ENCODE assay signal across 7 mouse cellular contexts in the genomic region with DNA sequence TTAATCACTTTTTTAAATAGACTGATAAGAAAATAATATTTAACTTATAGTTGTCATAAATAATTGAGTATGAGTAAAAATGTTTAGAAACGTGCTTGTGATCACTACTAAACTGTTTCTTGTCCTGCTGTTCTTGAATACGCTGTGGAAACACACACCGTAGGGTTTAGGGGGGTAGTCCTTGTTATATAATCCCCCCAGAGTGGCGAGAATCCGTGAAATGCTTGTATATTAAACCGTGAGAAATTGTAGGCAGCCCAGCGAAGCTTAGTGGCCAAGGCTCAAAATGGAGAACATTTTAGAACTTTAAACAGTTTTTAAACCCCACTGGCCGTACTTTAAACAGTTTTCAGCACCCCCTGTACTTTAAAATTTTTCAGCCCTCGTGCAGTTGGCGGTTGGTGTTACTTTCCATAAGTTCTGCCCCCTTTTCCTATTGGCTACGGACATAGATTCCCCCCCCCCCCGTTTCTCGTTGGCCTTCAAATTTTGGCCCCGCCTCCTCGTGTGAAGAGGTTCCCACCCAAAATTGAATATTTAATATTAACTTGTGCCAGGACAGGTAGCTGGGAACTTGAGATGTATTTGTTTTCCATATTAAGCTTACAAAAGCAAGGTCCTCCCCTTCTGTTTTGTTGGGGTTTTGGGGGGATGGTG. TPM values are rescaled to one million over a fixed set of nuclear protein-coding genes. Genes with fewer than 3 reads are reported as not detected.
A peak's percentile ranks its signal among the peaks of the same experiment; 100 is the strongest.
DNase-seq lines count a peak whose midpoint lies in the region; ATAC-seq and TF ChIP-seq lines count a peak whose summit lies in the region.

No protein-coding gene starts in this region.

- H3K9ac ChIP-seq in heart, postnatal 0 days (replicated peaks; ENCODE audit: low read depth, low read length), result no peak overlapping the region

- peak overlapping the region; percentile 61 for H3K4me3 ChIP-seq in embryonic facial prominence, embryonic 10.5 days
- H3K4me3 ChIP-seq in heart, postnatal 0 days (ENCODE audit: low read depth, low read length), result peak overlapping the region; percentile 61
- H3K4me3 ChIP-seq in testis, adult 2 months (ENCODE audit: control insufficient read depth, low read depth, low read length), result peak overlapping the region; percentile 92

- TF ChIP-seq EP300 in heart, postnatal 0 days (IDR thresholded peaks at IDR 0.05; ENCODE audit: low read depth), result no peak

- H3K27me3 ChIP-seq in embryonic facial prominence, embryonic 10.5 days (replicated peaks; ENCODE audit: low read depth, poor library complexity, severe bottlenecking), result peaks cover 8% of the 10 kb centered on the region
- no peaks in the 10 kb centered on the region for H3K27me3 ChIP-seq in heart, postnatal 0 days (ENCODE audit: control insufficient read depth, insufficient read depth, low read length)
- H3K27me3 ChIP-seq in testis, adult 2 months (ENCODE audit: control insufficient read depth, insufficient read depth, low read length), result no peaks in the 10 kb centered on the region

- DNase-seq in ES-CJ7 (ENCODE audit: low read depth, low spot score), result peak; percentile 67
- DNase-seq in ZHBTc4 (ENCODE audit: low read depth, low spot score), result peak; percentile 61
- DNase-seq in embryonic facial prominence, embryonic 10.5 days (ENCODE audit: low spot score), result peak; percentile 58
- DNase-seq in heart, postnatal 0 days (ENCODE audit: low spot score), result peak; percentile 51
- peak; percentile 47 to 63 for DNase-seq in kidney, postnatal 4 days

- peak overlapping the region; percentile 86 for H3K27ac ChIP-seq in embryonic facial prominence, embryonic 10.5 days (replicated peaks)
- H3K27ac ChIP-seq in heart, postnatal 0 days (ENCODE audit: low read depth), result peak overlapping the region; percentile 91
- H3K27ac ChIP-seq in testis, adult 2 months (ENCODE audit: control insufficient read depth, insufficient read depth, low read depth, low read length), result peak overlapping the region; percentile 93

- WGBS in embryonic facial prominence, embryonic 10.5 days, result 28% methylated on average over 15 of the region's 15 CpGs
- 16% methylated on average over 15 of the region's 15 CpGs for WGBS in heart, postnatal 0 days

- H3K4me2 ChIP-seq in heart, postnatal 0 days (ENCODE audit: low read depth, low read length), result peak overlapping the region; percentile 60

- ATAC-seq in heart, postnatal 0 days (ENCODE audit: insufficient read depth, low read depth), result peak; percentile 49
- ATAC-seq in megakaryocyte-erythroid progenitor cell, adult 5-6 weeks (replicated peaks; ENCODE audit: low FRiP score, low TSS enrichment, poor library complexity, severe bottlenecking), result peak; percentile 87

- no peaks in the 10 kb centered on the region for H3K36me3 ChIP-seq in embryonic facial prominence, embryonic 10.5 days (replicated peaks)
- H3K36me3 ChIP-seq in heart, postnatal 0 days (replicated peaks; ENCODE audit: control insufficient read depth, insufficient read depth, low read length), result no peaks in the 10 kb centered on the region
- H3K36me3 ChIP-seq in testis, adult 2 months (ENCODE audit: control insufficient read depth, insufficient read depth, low read length), result no peaks in the 10 kb centered on the region

- no peak for TF ChIP-seq POLR2A in testis, adult 2 months (IDR thresholded peaks at IDR 0.05; ENCODE audit: control insufficient read depth, low read depth, low read length)

- no peak for TF ChIP-seq CTCF in heart, postnatal 0 days (IDR thresholded peaks at IDR 0.05; ENCODE audit: low read depth)
- TF ChIP-seq CTCF in testis, adult 2 months (IDR thresholded peaks at IDR 0.05; ENCODE audit: control insufficient read depth, insufficient read depth, insufficient replicate concordance, low read depth, low read length), result no peak

- H3K9me3 ChIP-seq in embryonic facial prominence, embryonic 10.5 days, result no peaks in the 10 kb centered on the region
- H3K9me3 ChIP-seq in heart, postnatal 0 days (replicated peaks; ENCODE audit: control insufficient read depth, low read length), result no peaks in the 10 kb centered on the region

- H3K4me1 ChIP-seq in embryonic facial prominence, embryonic 10.5 days, result no peaks in the 10 kb centered on the region
- no peaks in the 10 kb centered on the region for H3K4me1 ChIP-seq in heart, postnatal 0 days (ENCODE audit: control insufficient read depth, insufficient read depth)
- H3K4me1 ChIP-seq in testis, adult 2 months (ENCODE audit: control insufficient read depth, insufficient read depth, low read length), result no peaks in the 10 kb centered on the region

RNA-seq across cellular contexts. Expression of a gene that starts 1.0 kb away (rescaled TPM):
- polyA plus RNA-seq in embryonic facial prominence, embryonic 10.5 days (2016; fragmentation: Nextera tagmentation; extraction: Ambion mirVana), result 7.6 and 9.2 TPM in 2 replicates
- 6.6 and 8.9 TPM in 2 replicates for total RNA-seq in heart, postnatal 0 days (2014; rRNA removed; ENCODE audit: low replicate concordance)
- 6.6 and 7.0 TPM in 2 replicates for polyA plus RNA-seq in heart, postnatal 0 days (2015; fragmentation: Nextera tagmentation; extraction: Ambion mirVana)
- total RNA-seq in megakaryocyte-erythroid progenitor cell, adult 5-6 weeks (2014; fragmentation: Nextera tagmentation), result 3.9 and 7.3 TPM in 2 replicates
- total RNA-seq in megakaryocyte-erythroid progenitor cell, adult 5-6 weeks (2017), result 10.6 and 15.8 TPM in 2 replicates
- polyA plus RNA-seq in testis, adult 2 months (2012; rRNA removed), result 1.3 and 1.8 TPM in 2 replicates

RNA-seq across cellular contexts. Expression of a gene that starts 30.8 kb away (rescaled TPM):
- not detected in 2 replicates for polyA plus RNA-seq in embryonic facial prominence, embryonic 10.5 days (2016; fragmentation: Nextera tagmentation; extraction: Ambion mirVana)
- not detected in 2 replicates for total RNA-seq in heart, postnatal 0 days (2014; rRNA removed; ENCODE audit: low replicate concordance)
- not detected in 2 replicates for polyA plus RNA-seq in heart, postnatal 0 days (2015; fragmentation: Nextera tagmentation; extraction: Ambion mirVana)
- not detected in 2 replicates for total RNA-seq in megakaryocyte-erythroid progenitor cell, adult 5-6 weeks (2014; fragmentation: Nextera tagmentation)
- total RNA-seq in megakaryocyte-erythroid progenitor cell, adult 5-6 weeks (2017), result not detected in 2 replicates
- polyA plus RNA-seq in testis, adult 2 months (2012; rRNA removed), result 0.02 and 0.04 TPM in 2 replicates

Comparison
In these comparisons a context has a peak if more than half of its experiments do, and no peak if none do; other contexts are left out.
1. Peak in every context shown above with its lines: DNase-seq, ATAC-seq, H3K4me3 ChIP-seq and H3K27ac ChIP-seq.